ENCODE assay signal across 9 mouse cellular contexts in genomic region chr13:102589680-102590435, GRCm38 (mm10).
DNase-seq lines count a peak whose midpoint lies in the region; ATAC-seq lines count a peak whose summit lies in the region.
"Had no signal": no experiment of that assay in that cellular context is flagged by ENCODE, and none has a peak within 500 bp of the region (broad histone marks: within the 10 kb centered on the region; RNA-seq: fewer than 3 reads in every experiment).

No protein-coding gene starts in this region.

- no peaks in the 10 kb centered on the region for H3K9me3 ChIP-seq in embryonic facial prominence, embryonic 15.5 days (replicated peaks)
- H3K9me3 ChIP-seq in hindbrain, embryonic 15.5 days = no peaks in the 10 kb centered on the region

- 23% methylated on average over 18 of the region's 18 CpGs for WGBS in embryonic facial prominence, embryonic 15.5 days
- 50% methylated on average over 18 of the region's 18 CpGs for WGBS in hindbrain, embryonic 15.5 days

- H3K4me3 ChIP-seq in embryonic facial prominence, embryonic 15.5 days (replicated peaks) = 0 out of 2 replicates have a peak overlapping the region, but pooled peaks have one; percentile 6
- no peak overlapping the region for H3K4me3 ChIP-seq in hindbrain, embryonic 15.5 days
- H3K4me3 ChIP-seq: myocyte had no signal

- peak overlapping the region; percentile 31 for H3K27ac ChIP-seq in embryonic facial prominence, embryonic 15.5 days (replicated peaks)
- H3K27ac ChIP-seq in hindbrain, embryonic 15.5 days (replicated peaks) = no peak overlapping the region; the same call in 1 of the 2 replicates

- peak; percentile 59 for DNase-seq in left cerebral cortex, adult 11 months (ENCODE audit: low spot score)
- DNase-seq in left cerebral cortex, postnatal 4 days = no peak
- DNase-seq in lung, postnatal 14 days = peak; percentile 31
- DNase-seq in spleen, adult 12 weeks (ENCODE audit: low spot score) = no peak
- no peak for DNase-seq in thymus, postnatal 36 days

- H3K9ac ChIP-seq in embryonic facial prominence, embryonic 15.5 days = no peak overlapping the region
- H3K9ac ChIP-seq in hindbrain, embryonic 15.5 days = no peak overlapping the region

- intact Hi-C loops in left cerebral cortex, postnatal 4 days (cut with DNase I) = no loop called here

- ATAC-seq in embryonic facial prominence, embryonic 15.5 days (ENCODE audit: insufficient number of reproducible peaks, low FRiP score, low TSS enrichment, low read depth) = peak; percentile 47; the same call in 1 of the 2 replicates
- no peak for ATAC-seq in hindbrain, embryonic 15.5 days (ENCODE audit: low FRiP score, low read depth)
- ATAC-seq in megakaryocyte-erythroid progenitor cell, adult 5-6 weeks (replicated peaks; ENCODE audit: low FRiP score, low TSS enrichment, poor library complexity, severe bottlenecking) = no peak

- peaks cover 27% of the 10 kb centered on the region for H3K4me1 ChIP-seq in embryonic facial prominence, embryonic 15.5 days
- peaks cover 12% of the 10 kb centered on the region for H3K4me1 ChIP-seq in hindbrain, embryonic 15.5 days (replicated peaks)

- H3K27me3 ChIP-seq in embryonic facial prominence, embryonic 15.5 days = no peaks in the 10 kb centered on the region
- H3K27me3 ChIP-seq in hindbrain, embryonic 15.5 days = no peaks in the 10 kb centered on the region

- H3K36me3 ChIP-seq in embryonic facial prominence, embryonic 15.5 days = no peaks in the 10 kb centered on the region
- no peaks in the 10 kb centered on the region for H3K36me3 ChIP-seq in hindbrain, embryonic 15.5 days

- peak overlapping the region; percentile 37 for H3K4me2 ChIP-seq in embryonic facial prominence, embryonic 15.5 days (replicated peaks)
- H3K4me2 ChIP-seq in hindbrain, embryonic 15.5 days = peak overlapping the region; percentile 15; the same call in 1 of the 2 replicates

Comparison
In these comparisons a context has a peak if more than half of its experiments do, and no peak if none do; other contexts are left out.
1. DNase-seq: peak in left cerebral cortex, adult 11 months (single experiment) and lung, postnatal 14 days (single experiment); none in left cerebral cortex, postnatal 4 days (single experiment), spleen, adult 12 weeks (single experiment) and thymus, postnatal 36 days (0 of 2).